Mouse (Mus musculus): ENCODE measurements at regions not wholly inside any gene's neighbourhood (a gene's known extent, or its start where the extent isn't known, plus 50 kb on each side); places are given as distances from the start of the nearest gene placed in this dataset.

- Histone ChIP-seq H3K27ac (ENCODE audit: low read length) (no peak overlapping the region), H3K9ac (ENCODE audit: low read length) (no peak overlapping the region), H3K36me3 (ENCODE audit: control insufficient read depth, insufficient read depth, low read length) (no peaks in the 10 kb centered on the region), H3K4me3 (ENCODE audit: low read length) (no peak overlapping the region), H3K4me2 (ENCODE audit: low read depth, low read length) (no peak overlapping the region), H3K9me3 (ENCODE audit: control insufficient read depth, low read length) (no peaks in the 10 kb centered on the region), H3K27me3 (ENCODE audit: control insufficient read depth, insufficient read depth, low read depth, low read length) (no peaks in the 10 kb centered on the region), H3K4me1 (replicated peaks; ENCODE audit: control insufficient read depth, insufficient read depth, low read length) (peaks cover 13% of the 10 kb centered on the region)
- WGBS = 46% methylated on average over 4 of the region's 4 CpGs
- no peak for ATAC-seq (ENCODE audit: low read depth)
Measured at GRCm38 (mm10) chr5:74827944-74828343, 125.2 kb upstream of the Lnx1 start.

- 45% methylated on average over 5 of the region's 5 CpGs for WGBS
- Histone ChIP-seq H3K27ac (ENCODE audit: low read length) (no peak overlapping the region), H3K27me3 (ENCODE audit: control insufficient read depth, insufficient read depth, low read depth, low read length) (no peaks in the 10 kb centered on the region), H3K4me3 (ENCODE audit: low read length) (no peak overlapping the region), H3K9ac (ENCODE audit: low read length) (no peak overlapping the region), H3K4me2 (ENCODE audit: low read depth, low read length) (no peak overlapping the region), H3K9me3 (ENCODE audit: control insufficient read depth, low read length) (no peaks in the 10 kb centered on the region), H3K4me1 (replicated peaks; ENCODE audit: control insufficient read depth, insufficient read depth, low read length) (peaks cover 13% of the 10 kb centered on the region), H3K36me3 (ENCODE audit: control insufficient read depth, insufficient read depth, low read length) (no peaks in the 10 kb centered on the region)
- no peak for ATAC-seq (ENCODE audit: low read depth)
Measured at GRCm38 (mm10) chr5:74825517-74826254, 123.0 kb upstream of the Lnx1 start.

GRCm38 (mm10) chr5:74823719-74824118 is 121.0 kb upstream of the Lnx1 start:
- peaks cover 12% of the 10 kb centered on the region for H3K4me1 ChIP-seq (replicated peaks; ENCODE audit: control insufficient read depth, insufficient read depth, low read length)
- no peak for ATAC-seq (ENCODE audit: low read depth)
- H3K9me3 ChIP-seq (ENCODE audit: control insufficient read depth, low read length) = no peaks in the 10 kb centered on the region
- H3K27ac ChIP-seq (ENCODE audit: low read length) = no peak overlapping the region
- H3K36me3 ChIP-seq (ENCODE audit: control insufficient read depth, insufficient read depth, low read length) = no peaks in the 10 kb centered on the region
- WGBS = 77% methylated on average over 7 of the region's 7 CpGs
- no peak overlapping the region for H3K4me3 ChIP-seq (ENCODE audit: low read length)
- H3K9ac ChIP-seq (ENCODE audit: low read length) = no peak overlapping the region
- H3K27me3 ChIP-seq (ENCODE audit: control insufficient read depth, insufficient read depth, low read depth, low read length) = no peaks in the 10 kb centered on the region
- no peak overlapping the region for H3K4me2 ChIP-seq (ENCODE audit: low read depth, low read length)

GRCm38 (mm10) chr5:74821969-74822368 is 119.3 kb upstream of the Lnx1 start:
- H3K4me3 ChIP-seq (ENCODE audit: low read length) = no peak overlapping the region
- no peak for ATAC-seq (ENCODE audit: low read depth)

GRCm38 (mm10) chr5:74816523-74816922 is 113.8 kb upstream of the Lnx1 start:
- no peak overlapping the region for H3K9ac ChIP-seq (ENCODE audit: low read length)
- H3K4me1 ChIP-seq (replicated peaks; ENCODE audit: control insufficient read depth, insufficient read depth, low read length) = peaks cover 6% of the 10 kb centered on the region
- H3K4me3 ChIP-seq (ENCODE audit: low read length) = no peak overlapping the region
- no peaks in the 10 kb centered on the region for H3K9me3 ChIP-seq (ENCODE audit: control insufficient read depth, low read length)
- 40% methylated on average over 5 of the region's 5 CpGs for WGBS
- H3K4me2 ChIP-seq (ENCODE audit: low read depth, low read length) = no peak overlapping the region
- H3K36me3 ChIP-seq (ENCODE audit: control insufficient read depth, insufficient read depth, low read length) = no peaks in the 10 kb centered on the region
- no peak overlapping the region for H3K27ac ChIP-seq (ENCODE audit: low read length)
- H3K27me3 ChIP-seq (ENCODE audit: control insufficient read depth, insufficient read depth, low read depth, low read length) = no peaks in the 10 kb centered on the region
- ATAC-seq (ENCODE audit: low read depth) = peak; percentile 62; the same call in 1 of the 2 replicates

More at GRCm38 (mm10) chr5:74821969-74822368, 119.3 kb upstream of the Lnx1 start:
- H3K36me3 ChIP-seq (ENCODE audit: control insufficient read depth, insufficient read depth, low read length) = no peaks in the 10 kb centered on the region
- H3K4me1 ChIP-seq (replicated peaks; ENCODE audit: control insufficient read depth, insufficient read depth, low read length) = peaks cover 3% of the 10 kb centered on the region
- no peaks in the 10 kb centered on the region for H3K9me3 ChIP-seq (ENCODE audit: control insufficient read depth, low read length)
- H3K4me2 ChIP-seq (ENCODE audit: low read depth, low read length) = no peak overlapping the region
- WGBS = 73% methylated on average over 4 of the region's 4 CpGs
- H3K27ac ChIP-seq (ENCODE audit: low read length) = no peak overlapping the region
- no peak overlapping the region for H3K9ac ChIP-seq (ENCODE audit: low read length)
- H3K27me3 ChIP-seq (ENCODE audit: control insufficient read depth, insufficient read depth, low read depth, low read length) = no peaks in the 10 kb centered on the region

GRCm38 (mm10) chr5:74813396-74813795 is 110.7 kb upstream of the Lnx1 start:
- H3K27me3 ChIP-seq (ENCODE audit: control insufficient read depth, insufficient read depth, low read depth, low read length) = no peaks in the 10 kb centered on the region
- WGBS = 36% methylated on average over 3 of the region's 3 CpGs
- ATAC-seq (ENCODE audit: low read depth) = no peak

GRCm38 (mm10) chr5:74811046-74811445 is 108.3 kb upstream of the Lnx1 start:
- H3K4me2 ChIP-seq (ENCODE audit: low read depth, low read length) = no peak overlapping the region
- no peak overlapping the region for H3K27ac ChIP-seq (ENCODE audit: low read length)
- 67% methylated on average over 7 of the region's 7 CpGs for WGBS
- no peaks in the 10 kb centered on the region for H3K27me3 ChIP-seq (ENCODE audit: control insufficient read depth, insufficient read depth, low read depth, low read length)
- H3K9ac ChIP-seq (ENCODE audit: low read length) = no peak overlapping the region
- H3K4me3 ChIP-seq (ENCODE audit: low read length) = no peak overlapping the region
- no peak for ATAC-seq (ENCODE audit: low read depth)
- no peaks in the 10 kb centered on the region; the same call in 1 of the 2 replicates for H3K4me1 ChIP-seq (replicated peaks; ENCODE audit: control insufficient read depth, insufficient read depth, low read length)
- H3K36me3 ChIP-seq (ENCODE audit: control insufficient read depth, insufficient read depth, low read length) = no peaks in the 10 kb centered on the region
- H3K9me3 ChIP-seq (ENCODE audit: control insufficient read depth, low read length) = no peaks in the 10 kb centered on the region

More at GRCm38 (mm10) chr5:74813396-74813795, 110.7 kb upstream of the Lnx1 start:
- Histone ChIP-seq H3K4me3 (ENCODE audit: low read length) (no peak overlapping the region), H3K4me2 (ENCODE audit: low read depth, low read length) (no peak overlapping the region), H3K9me3 (ENCODE audit: control insufficient read depth, low read length) (no peaks in the 10 kb centered on the region), H3K36me3 (ENCODE audit: control insufficient read depth, insufficient read depth, low read length) (no peaks in the 10 kb centered on the region), H3K27ac (ENCODE audit: low read length) (no peak overlapping the region), H3K4me1 (replicated peaks; ENCODE audit: control insufficient read depth, insufficient read depth, low read length) (peaks cover 4% of the 10 kb centered on the region), H3K9ac (ENCODE audit: low read length) (no peak overlapping the region)

GRCm38 (mm10) chr5:74807581-74808221 is 105.0 kb upstream of the Lnx1 start:
- no peaks in the 10 kb centered on the region for H3K27me3 ChIP-seq (ENCODE audit: control insufficient read depth, insufficient read depth, low read depth, low read length)
- no peaks in the 10 kb centered on the region for H3K4me1 ChIP-seq (replicated peaks; ENCODE audit: control insufficient read depth, insufficient read depth, low read length)
- H3K9me3 ChIP-seq (ENCODE audit: control insufficient read depth, low read length) = no peaks in the 10 kb centered on the region
- H3K9ac ChIP-seq (ENCODE audit: low read length) = no peak overlapping the region
- WGBS = 56% methylated on average over 5 of the region's 5 CpGs
- no peak overlapping the region for H3K4me3 ChIP-seq (ENCODE audit: low read length)
- no peak for ATAC-seq (ENCODE audit: low read depth)
- no peak overlapping the region for H3K27ac ChIP-seq (ENCODE audit: low read length)
- H3K36me3 ChIP-seq (ENCODE audit: control insufficient read depth, insufficient read depth, low read length) = no peaks in the 10 kb centered on the region
- no peak overlapping the region for H3K4me2 ChIP-seq (ENCODE audit: low read depth, low read length)

GRCm38 (mm10) chr5:74801946-74802345 is 99.2 kb upstream of the Lnx1 start:
- Histone ChIP-seq H3K9me3 (ENCODE audit: control insufficient read depth, low read length) (no peaks in the 10 kb centered on the region), H3K27ac (ENCODE audit: low read length) (no peak overlapping the region)
- ATAC-seq (ENCODE audit: low read depth) = no peak

More at GRCm38 (mm10) chr5:74801946-74802345, 99.2 kb upstream of the Lnx1 start:
- Histone ChIP-seq H3K9ac (ENCODE audit: low read length) (no peak overlapping the region), H3K4me1 (replicated peaks; ENCODE audit: control insufficient read depth, insufficient read depth, low read length) (no peaks in the 10 kb centered on the region; the same call in 1 of the 2 replicates), H3K4me2 (ENCODE audit: low read depth, low read length) (no peak overlapping the region), H3K36me3 (ENCODE audit: control insufficient read depth, insufficient read depth, low read length) (no peaks in the 10 kb centered on the region), H3K27me3 (ENCODE audit: control insufficient read depth, insufficient read depth, low read depth, low read length) (no peaks in the 10 kb centered on the region), H3K4me3 (ENCODE audit: low read length) (no peak overlapping the region)
- 45% methylated on average over 6 of the region's 10 CpGs for WGBS
